Mouse (Mus musculus) heart, postnatal 0 days (tissue): ENCODE measurements around the gene Prr23a3.

Source experiments
- CTCF ChIP-seq: IDR thresholded peaks from 2 replicates; pipeline ENCODE4 v1.5.1; 2016; ENCODE audit warnings: antibody characterized with exemption, control low read depth, low read depth
- EP300 ChIP-seq: IDR thresholded peaks from 2 replicates; pipeline ENCODE4 v1.6.1; 2016; ENCODE audit warnings: antibody characterized with exemption, low read depth

GRCm38 (mm10) chr9:98864571-98864970, at the start of gene Prr23a3:
- TF ChIP-seq CTCF (no peak), EP300 (no peak)
